Comparison of ENCODE assay signal across 9 mouse cellular contexts in genomic region chr5:20968963-20969362, GRCm38 (mm10). TPM values are rescaled to one million over a fixed set of nuclear protein-coding genes. Genes with fewer than 3 reads are reported as not detected.
A peak's percentile ranks its signal among the peaks of the same experiment; 100 is the strongest.
DNase-seq lines count a peak whose midpoint lies in the region; ATAC-seq and TF ChIP-seq lines count a peak whose summit lies in the region.
"Had no signal": no experiment of that assay in that cellular context is flagged by ENCODE, and none has a peak within 500 bp of the region (broad histone marks: within the 10 kb centered on the region; RNA-seq: fewer than 3 reads in every experiment).

No protein-coding gene starts in this region.

- no peak overlapping the region for H3K9ac ChIP-seq in hindbrain, embryonic 16.5 days (ENCODE audit: low read depth, low read length)
- H3K9ac ChIP-seq: neural tube, embryonic 12.5 days had no signal

- H3K4me1 ChIP-seq in small intestine, adult 2 months (ENCODE audit: control insufficient read depth, insufficient read depth, insufficient read length, low read length): no peaks in the 10 kb centered on the region
- H3K4me1 ChIP-seq in hindbrain, embryonic 16.5 days (ENCODE audit: control insufficient read depth, insufficient read depth, low read depth, low read length): no peaks in the 10 kb centered on the region
- H3K4me1 ChIP-seq: neural tube, embryonic 12.5 days had no signal

- TF ChIP-seq CTCF in small intestine, adult 2 months (IDR thresholded peaks at IDR 0.05; ENCODE audit: extremely low read depth, insufficient read length, insufficient replicate concordance, low read depth, low read length): peak; percentile 49; the same call in 1 of the 2 replicates

- H3K4me3 ChIP-seq in small intestine, adult 2 months (ENCODE audit: low read depth, low read length): no peak overlapping the region
- H3K4me3 ChIP-seq in hindbrain, embryonic 16.5 days (ENCODE audit: low read length): no peak overlapping the region
- H3K4me3 ChIP-seq: neural tube, embryonic 12.5 days had no signal

- H3K27me3 ChIP-seq in small intestine, adult 2 months (ENCODE audit: control insufficient read depth, insufficient read depth, low read length): no peaks in the 10 kb centered on the region
- H3K27me3 ChIP-seq in hindbrain, embryonic 16.5 days (replicated peaks; ENCODE audit: control insufficient read depth, insufficient read depth, low read length): no peaks in the 10 kb centered on the region
- H3K27me3 ChIP-seq: neural tube, embryonic 12.5 days had no signal

- WGBS in small intestine, adult 2 months: 58% methylated on average over 9 of the region's 9 CpGs
- 65% methylated on average over 9 of the region's 9 CpGs for WGBS in hindbrain, embryonic 16.5 days

- TF ChIP-seq POLR2A in small intestine, adult 2 months (IDR thresholded peaks at IDR 0.05; ENCODE audit: low read depth, low read length): no peak

- peak; percentile 17 for DNase-seq in right cerebral cortex, adult 18-20 months
- no peak for DNase-seq in right cerebral cortex, postnatal 25 days
- peak; percentile 93 for DNase-seq in ZHBTc4 (ENCODE audit: low read depth, low spot score)
- peak; percentile 64 for DNase-seq in embryo, embryonic 10.5 days (ENCODE audit: low spot score)
- DNase-seq in kidney, adult 8-10 months: peak; percentile 76 to 88
- DNase-seq in lung, adult 18-20 months: peak; percentile 54 to 61

- no peak overlapping the region for H3K27ac ChIP-seq in small intestine, adult 2 months (ENCODE audit: insufficient read depth, low read depth, low read length)
- no peak overlapping the region for H3K27ac ChIP-seq in hindbrain, embryonic 16.5 days (ENCODE audit: low read depth, low read length)
- H3K27ac ChIP-seq: neural tube, embryonic 12.5 days had no signal

- H3K4me2 ChIP-seq in hindbrain, embryonic 16.5 days (ENCODE audit: low read length): no peak overlapping the region
- H3K4me2 ChIP-seq: neural tube, embryonic 12.5 days had no signal

- no peak for ATAC-seq in hindbrain, embryonic 16.5 days

- no peaks in the 10 kb centered on the region for H3K36me3 ChIP-seq in small intestine, adult 2 months (ENCODE audit: control insufficient read depth, insufficient read depth, low read length)
- no peaks in the 10 kb centered on the region for H3K36me3 ChIP-seq in hindbrain, embryonic 16.5 days (ENCODE audit: control insufficient read depth, insufficient read depth, low read length)
- H3K36me3 ChIP-seq: neural tube, embryonic 12.5 days had no signal

- H3K9me3 ChIP-seq in hindbrain, embryonic 16.5 days (ENCODE audit: control insufficient read depth, low read length): no peaks in the 10 kb centered on the region; the same call in 1 of the 2 replicates
- H3K9me3 ChIP-seq: neural tube, embryonic 12.5 days had no signal

RNA-seq across cellular contexts. Expression of gene Rsbn1l, which starts 12.8 kb away (rescaled TPM):
- 1.5 and 3.4 TPM in 2 replicates for polyA plus RNA-seq in small intestine, adult 2 months (2012; rRNA removed)
- polyA plus RNA-seq in hindbrain, embryonic 16.5 days (2015; fragmentation: Nextera tagmentation; extraction: Ambion mirVana): 3.0 and 3.5 TPM in 2 replicates
